34 mouse cellular contexts compared by ENCODE assay signal in the genomic region with DNA sequence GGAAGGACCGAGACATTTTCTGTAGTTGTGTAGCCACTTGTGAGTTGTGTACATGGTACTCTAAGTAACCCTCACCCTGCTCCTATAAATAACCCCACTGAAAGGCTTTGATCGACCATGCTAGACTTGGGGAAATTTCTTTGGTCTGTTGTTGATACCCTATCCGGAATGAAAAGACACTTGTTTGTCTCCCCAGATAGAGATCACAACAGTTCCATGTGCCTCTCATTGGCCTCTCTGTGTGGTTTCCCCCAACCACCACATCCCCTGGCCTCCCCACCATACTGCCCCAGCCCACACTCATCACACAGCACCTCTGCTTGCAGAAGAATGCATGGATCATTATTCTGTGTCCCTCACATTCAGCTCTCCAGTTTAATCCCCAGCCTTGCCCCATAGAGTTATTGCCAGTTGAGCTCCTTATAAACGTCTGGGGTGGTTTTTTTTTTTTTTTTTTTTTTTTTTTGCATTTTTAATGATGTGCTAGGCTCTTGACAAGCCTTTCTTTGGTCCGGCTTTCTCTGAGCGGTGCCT.
DNase-seq lines count a peak whose midpoint lies in the region; ATAC-seq and TF ChIP-seq lines count a peak whose summit lies in the region.
"Had no signal": no experiment of that assay in that cellular context is flagged by ENCODE, and none has a peak within 500 bp of the region (broad histone marks: within the 10 kb centered on the region; RNA-seq: fewer than 3 reads in every experiment).

No protein-coding gene starts in this region.

- no peak for TF ChIP-seq CTCF in intestine, postnatal 0 days (IDR thresholded peaks at IDR 0.05; ENCODE audit: low read depth)

- no peak overlapping the region for H3K27ac ChIP-seq in lung, embryonic 15.5 days
- peak overlapping the region; percentile 86 for H3K27ac ChIP-seq in intestine, postnatal 0 days (ENCODE audit: low read depth, low read length)
- no peak overlapping the region for H3K27ac ChIP-seq in midbrain, embryonic 14.5 days (replicated peaks; ENCODE audit: low read depth, low read length)
- H3K27ac ChIP-seq in midbrain, embryonic 13.5 days = no peak overlapping the region
- H3K27ac ChIP-seq: embryonic facial prominence, embryonic 12.5 days; forebrain, embryonic 15.5 days; hindbrain, embryonic 13.5 days; liver, embryonic 14.5 days; neural tube, embryonic 15.5 days; stomach, postnatal 0 days had no signal

- H3K27me3 ChIP-seq in lung, embryonic 15.5 days = no peaks in the 10 kb centered on the region
- H3K27me3 ChIP-seq in intestine, postnatal 0 days (replicated peaks; ENCODE audit: control insufficient read depth, insufficient read depth, low read length) = no peaks in the 10 kb centered on the region
- no peaks in the 10 kb centered on the region for H3K27me3 ChIP-seq in midbrain, embryonic 14.5 days (ENCODE audit: control insufficient read depth, insufficient read depth, low read length)
- 0 out of 2 replicates have a peak, but pooled peaks cover 5% of the 10 kb centered on the region for H3K27me3 ChIP-seq in midbrain, embryonic 13.5 days
- H3K27me3 ChIP-seq: embryonic facial prominence, embryonic 12.5 days; forebrain, embryonic 15.5 days; hindbrain, embryonic 13.5 days; neural tube, embryonic 15.5 days; Patski had no signal

- no peaks in the 10 kb centered on the region for H3K9me3 ChIP-seq in lung, embryonic 15.5 days
- H3K9me3 ChIP-seq in intestine, postnatal 0 days (ENCODE audit: control insufficient read depth) = no peaks in the 10 kb centered on the region
- H3K9me3 ChIP-seq in midbrain, embryonic 14.5 days (ENCODE audit: control insufficient read depth, low read length) = no peaks in the 10 kb centered on the region
- no peaks in the 10 kb centered on the region for H3K9me3 ChIP-seq in midbrain, embryonic 13.5 days
- H3K9me3 ChIP-seq: embryonic facial prominence, embryonic 12.5 days; forebrain, embryonic 15.5 days; hindbrain, embryonic 13.5 days; neural tube, embryonic 15.5 days had no signal

- DNase-seq in lung, postnatal 14 days = no peak
- peak; percentile 56 for DNase-seq in CD4-positive, CD25-positive, alpha-beta regulatory T cell, adult 2 months (ENCODE audit: low read depth, low spot score)
- DNase-seq in midbrain, embryonic 14.5 days = no peak
- no peak for DNase-seq in adrenal gland, postnatal 4 days (ENCODE audit: low spot score in 2 of 2)
- DNase-seq: adrenal gland, adult 2 months; adrenal gland, postnatal 36 days; cerebellum, adult 2 months; cerebellum, postnatal 14 days; gastrocnemius, postnatal 36 days; heart, adult 18-20 months; heart, postnatal 36 days; kidney, adult 9 months; kidney, postnatal 10 days; layer of hippocampus, adult 9-11 months; liver; lung, postnatal 10 days; retina, postnatal 1 day; right cerebral cortex, postnatal 25 days; thymus, adult 18-20 months; thymus, postnatal 4 days had no signal

- ATAC-seq in lung, embryonic 15.5 days (ENCODE audit: borderline replicate concordance, extremely low read depth, low FRiP score, low TSS enrichment) = peak; percentile 68; the same call in 1 of the 2 replicates
- peak; percentile 28 for ATAC-seq in activated CD4-positive, CD25-positive, alpha-beta regulatory T cell, adult 4 months
- ATAC-seq in intestine, postnatal 0 days = no peak
- ATAC-seq in midbrain, embryonic 14.5 days (ENCODE audit: low FRiP score, low TSS enrichment) = no peak
- ATAC-seq in midbrain, embryonic 13.5 days = no peak
- ATAC-seq: forebrain, embryonic 15.5 days; Patski had no signal

- H3K4me1 ChIP-seq in lung, embryonic 15.5 days = peaks cover 9% of the 10 kb centered on the region; the same call in 1 of the 2 replicates
- H3K4me1 ChIP-seq in intestine, postnatal 0 days (replicated peaks; ENCODE audit: control insufficient read depth, insufficient read depth, low read length) = peaks cover 3% of the 10 kb centered on the region
- H3K4me1 ChIP-seq in midbrain, embryonic 14.5 days (ENCODE audit: control insufficient read depth, insufficient read depth, low read length) = no peaks in the 10 kb centered on the region
- peaks cover 9% of the 10 kb centered on the region for H3K4me1 ChIP-seq in midbrain, embryonic 13.5 days (replicated peaks)
- H3K4me1 ChIP-seq: neural tube, embryonic 15.5 days had no signal

- no peak overlapping the region for H3K9ac ChIP-seq in lung, embryonic 15.5 days
- H3K9ac ChIP-seq in intestine, postnatal 0 days (ENCODE audit: low read depth, low read length) = no peak overlapping the region
- H3K9ac ChIP-seq in midbrain, embryonic 14.5 days (replicated peaks; ENCODE audit: low read length) = no peak overlapping the region
- H3K9ac ChIP-seq in midbrain, embryonic 13.5 days (replicated peaks) = no peak overlapping the region
- H3K9ac ChIP-seq: embryonic facial prominence, embryonic 12.5 days; forebrain, embryonic 15.5 days; hindbrain, embryonic 13.5 days; liver, embryonic 14.5 days; neural tube, embryonic 15.5 days had no signal

- WGBS in lung, embryonic 15.5 days = 54% methylated on average over 6 of the region's 6 CpGs
- 71% methylated on average over 6 of the region's 6 CpGs for WGBS in intestine, postnatal 0 days
- 73% methylated on average over 6 of the region's 6 CpGs for WGBS in midbrain, embryonic 14.5 days
- 70% methylated on average over 6 of the region's 6 CpGs for WGBS in midbrain, embryonic 13.5 days

- no peak overlapping the region for H3K4me2 ChIP-seq in lung, embryonic 15.5 days
- no peak overlapping the region for H3K4me2 ChIP-seq in intestine, postnatal 0 days (replicated peaks; ENCODE audit: low read depth)
- H3K4me2 ChIP-seq in midbrain, embryonic 14.5 days (ENCODE audit: low read length) = no peak overlapping the region
- H3K4me2 ChIP-seq in midbrain, embryonic 13.5 days (replicated peaks) = no peak overlapping the region
- H3K4me2 ChIP-seq: embryonic facial prominence, embryonic 12.5 days; forebrain, embryonic 15.5 days; heart, embryonic 11.5 days; hindbrain, embryonic 13.5 days; midbrain, embryonic 11.5 days; neural tube, embryonic 15.5 days had no signal

- H3K4me3 ChIP-seq in lung, embryonic 15.5 days = no peak overlapping the region
- no peak overlapping the region for H3K4me3 ChIP-seq in intestine, postnatal 0 days (ENCODE audit: low read depth, low read length)
- H3K4me3 ChIP-seq in midbrain, embryonic 14.5 days (replicated peaks; ENCODE audit: low read depth, low read length) = no peak overlapping the region
- no peak overlapping the region for H3K4me3 ChIP-seq in midbrain, embryonic 13.5 days (replicated peaks)
- H3K4me3 ChIP-seq: embryonic facial prominence, embryonic 12.5 days; forebrain, embryonic 15.5 days; hindbrain, embryonic 13.5 days; neural tube, embryonic 15.5 days had no signal

- no peaks in the 10 kb centered on the region for H3K36me3 ChIP-seq in lung, embryonic 15.5 days
- H3K36me3 ChIP-seq in intestine, postnatal 0 days (ENCODE audit: control insufficient read depth, insufficient read depth) = no peaks in the 10 kb centered on the region
- no peaks in the 10 kb centered on the region for H3K36me3 ChIP-seq in midbrain, embryonic 14.5 days (ENCODE audit: control insufficient read depth, insufficient read depth, low read length)
- H3K36me3 ChIP-seq in midbrain, embryonic 13.5 days = no peaks in the 10 kb centered on the region
- H3K36me3 ChIP-seq: embryonic facial prominence, embryonic 12.5 days; forebrain, embryonic 15.5 days; G1E; hindbrain, embryonic 13.5 days; neural tube, embryonic 15.5 days had no signal

Comparison
In these comparisons a context has a peak if more than half of its experiments do, and no peak if none do; other contexts are left out.
1. ATAC-seq: peak in lung, embryonic 15.5 days (single experiment) and activated CD4-positive, CD25-positive, alpha-beta regulatory T cell, adult 4 months (single experiment); none in intestine, postnatal 0 days (single experiment), midbrain, embryonic 14.5 days (single experiment) and midbrain, embryonic 13.5 days (single experiment).